Mouse (Mus musculus) hindbrain, embryonic 13.5 days (tissue): ENCODE data around the gene Gm20671. TPM values are rescaled to one million over a fixed set of nuclear protein-coding genes. Genes with fewer than 3 reads are reported as not detected.
A peak's percentile ranks its signal among the peaks of the same experiment; 100 is the strongest.
"Not testable (repeated sequence)": the region's sequence is repeated elsewhere in the genome, so short reads cannot be mapped to it uniquely, and the experiment has no call there.

Experiments
- ATAC-seq: fragments of 200-750 bp; cut with Nextera tagmentation; 2 replicates; pipeline ENCODE4 v1.8.0; 2017; ENCODE audit warnings: moderate TSS enrichment; ENCODE audit not compliant: low FRiP score
- H3K27ac ChIP-seq: fragments of 300-500 bp; sonication (generic); 2 replicates; pipeline ENCODE4 v1.5.1; 2015; ENCODE audit warnings: inconsistent platforms, mild to moderate bottlenecking, moderate library complexity
- H3K27me3 ChIP-seq: fragments of 300-500 bp; sonication (generic); 2 replicates; pipeline ENCODE4 v1.6.1; 2015; ENCODE audit warnings: mild to moderate bottlenecking, inconsistent platforms
- H3K36me3 ChIP-seq: fragments of 300-500 bp; sonication (generic); 2 replicates; pipeline ENCODE4 v1.6.1; 2015; ENCODE audit warnings: mild to moderate bottlenecking, inconsistent platforms
- H3K4me1 ChIP-seq: fragments of 300-500 bp; sonication (generic); replicated peaks from 2 replicates; pipeline ENCODE4 v1.6.1; 2015; ENCODE audit warnings: inconsistent platforms
- H3K4me2 ChIP-seq: fragments of 300-500 bp; sonication (generic); 2 replicates; pipeline ENCODE4 v1.6.1; 2015; ENCODE audit warnings: inconsistent platforms, mild to moderate bottlenecking, moderate library complexity
- H3K4me3 ChIP-seq: fragments of 300-500 bp; sonication (generic); 2 replicates; pipeline ENCODE4 v1.5.1; 2015; ENCODE audit warnings: mild to moderate bottlenecking, inconsistent platforms
- H3K9ac ChIP-seq: fragments of 300-500 bp; sonication (generic); 2 replicates; pipeline ENCODE4 v1.6.1; 2015; ENCODE audit warnings: mild to moderate bottlenecking, inconsistent platforms
- H3K9me3 ChIP-seq: fragments of 300-500 bp; sonication (generic); 2 replicates; pipeline ENCODE4 v1.6.1; 2016; ENCODE audit warnings: inconsistent platforms
- WGBS: fragments of 180-500 bp; shearing (Covaris S2); methylation state at CpG from one replicate; pipeline ENCODE4 v1.1.7; 2015; 5-methylcytosine and 5-hydroxymethylcytosine counted together
- polyA plus RNA-seq: library from polyadenylated mRNA; unstranded; fragments of >200 nt; fragmentation: Nextera tagmentation; extraction: Ambion mirVana; gene quantifications from 2 replicates; pipeline ENCODE4 v1.2.1, GENCODE M21; 2015

Gm20671 gene
- polyA plus RNA-seq, 1 experiment from 2014 or later = not detected

GRCm38 (mm10) chr5:32849580-32849979 is 22.7 kb upstream of the Gm20671 start:
- ATAC-seq, H3K27ac ChIP-seq, H3K27me3 ChIP-seq, H3K9me3 ChIP-seq, H3K4me3 ChIP-seq, H3K9ac ChIP-seq, H3K4me2 ChIP-seq: not testable (repeated sequence)
- Histone ChIP-seq H3K36me3 (peaks cover 39% of the 10 kb centered on the region), H3K4me1 (peaks cover 27% of the 10 kb centered on the region)
- 89% methylated on average over 3 of the region's 3 CpGs for WGBS

GRCm38 (mm10) chr5:32849178-32849577 is 22.3 kb upstream of the Gm20671 start:
- 97% methylated on average over 3 of the region's 3 CpGs for WGBS

DNA sequence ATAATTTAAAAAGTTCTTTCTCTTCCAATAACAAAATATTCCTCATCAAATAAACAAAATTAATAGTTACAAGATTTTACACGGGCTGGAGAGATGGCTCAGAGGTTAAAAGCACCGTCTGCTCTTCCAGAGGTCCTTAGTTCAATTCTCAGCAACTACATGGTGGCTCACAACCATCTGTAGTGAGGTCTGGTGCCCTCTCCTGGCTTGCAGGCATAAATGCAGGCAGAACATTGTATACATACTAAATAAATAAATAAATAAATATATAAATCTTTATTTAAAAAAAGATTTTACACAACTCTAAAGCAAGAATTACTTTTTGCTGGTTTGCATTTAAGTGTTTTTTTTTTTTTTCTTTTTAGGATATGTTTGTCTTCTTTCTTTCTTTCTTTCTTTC is 13.1 kb upstream of the Gm20671 start:
- no peak for ATAC-seq
- no peak overlapping the region for H3K4me3 ChIP-seq
- H3K9ac ChIP-seq = no peak overlapping the region
- H3K27me3 ChIP-seq = no peaks in the 10 kb centered on the region
- H3K36me3 ChIP-seq = peaks cover 88% of the 10 kb centered on the region
- no peaks in the 10 kb centered on the region for H3K4me1 ChIP-seq
- 95% methylated on average over 2 of the region's 2 CpGs for WGBS
- no peaks in the 10 kb centered on the region for H3K9me3 ChIP-seq
- H3K4me2 ChIP-seq = no peak overlapping the region
- no peak overlapping the region for H3K27ac ChIP-seq

More at GRCm38 (mm10) chr5:32849178-32849577, 22.3 kb upstream of the Gm20671 start:
- no peak overlapping the region for H3K4me2 ChIP-seq
- H3K9ac ChIP-seq = no peak overlapping the region
- H3K36me3 ChIP-seq = peaks cover 43% of the 10 kb centered on the region
- no peak overlapping the region for H3K4me3 ChIP-seq
- ATAC-seq = no peak
- no peak overlapping the region for H3K27ac ChIP-seq
- no peaks in the 10 kb centered on the region for H3K27me3 ChIP-seq
- no peaks in the 10 kb centered on the region for H3K9me3 ChIP-seq
- peaks cover 27% of the 10 kb centered on the region for H3K4me1 ChIP-seq

DNA sequence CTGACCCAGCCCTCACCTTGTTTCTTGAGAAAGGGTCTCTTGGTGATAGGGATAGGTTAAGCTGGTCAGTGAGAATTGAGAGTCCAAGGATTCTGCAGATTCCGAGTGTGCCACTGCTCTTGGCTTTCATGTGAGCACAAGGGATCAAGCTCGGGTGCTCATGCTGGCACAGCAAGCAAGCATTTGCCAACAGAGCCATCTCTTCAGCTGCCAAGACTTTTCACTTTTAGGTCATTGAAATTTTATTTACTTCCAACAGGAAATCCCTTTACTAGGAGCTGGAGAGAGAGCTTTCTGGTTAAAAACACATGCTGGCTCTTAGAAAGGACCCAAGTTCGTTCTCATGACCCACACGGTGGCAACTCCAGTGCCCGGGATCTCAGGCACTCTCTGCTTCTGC is 10.1 kb upstream of the Gm20671 start:
- H3K4me1 ChIP-seq = no peaks in the 10 kb centered on the region
- no peaks in the 10 kb centered on the region for H3K9me3 ChIP-seq
- H3K4me2 ChIP-seq = no peak overlapping the region
- no peaks in the 10 kb centered on the region for H3K27me3 ChIP-seq
- 91% methylated on average over 5 of the region's 5 CpGs for WGBS
- peaks cover 84% of the 10 kb centered on the region for H3K36me3 ChIP-seq
- no peak overlapping the region for H3K9ac ChIP-seq
- H3K4me3 ChIP-seq = no peak overlapping the region
- no peak overlapping the region for H3K27ac ChIP-seq
- no peak for ATAC-seq

DNA sequence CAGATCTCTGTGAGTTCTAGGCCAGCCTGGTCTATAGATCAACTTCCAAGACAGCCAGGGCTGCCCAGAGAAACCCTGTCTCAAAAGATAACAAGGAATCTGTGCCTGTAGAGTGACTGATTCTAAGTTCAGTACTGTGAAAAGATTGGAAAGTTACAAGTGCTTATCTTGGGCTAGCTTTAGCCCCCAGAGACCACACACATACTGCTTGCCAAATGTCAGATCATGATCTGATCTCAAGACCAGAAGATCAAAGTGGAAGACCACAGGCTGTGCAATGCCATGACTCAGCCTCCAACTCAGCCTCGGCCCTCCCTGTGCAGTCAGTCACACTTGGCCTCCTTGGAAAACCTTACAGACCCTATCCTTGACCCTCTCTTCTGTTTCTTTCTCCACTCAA is 7.6 kb upstream of the Gm20671 start:
- H3K27me3 ChIP-seq = no peaks in the 10 kb centered on the region
- no peak overlapping the region for H3K4me2 ChIP-seq
- H3K4me3 ChIP-seq = no peak overlapping the region
- no peaks in the 10 kb centered on the region for H3K9me3 ChIP-seq
- no peak overlapping the region for H3K9ac ChIP-seq
- ATAC-seq = no peak
- H3K36me3 ChIP-seq = peaks cover 85% of the 10 kb centered on the region
- no peaks in the 10 kb centered on the region for H3K4me1 ChIP-seq
- no peak overlapping the region for H3K27ac ChIP-seq
- 96% methylated on average over 1 of the region's 1 CpGs for WGBS

- 97% methylated on average over 2 of the region's 2 CpGs for WGBS
- ATAC-seq = no peak
- no peak overlapping the region for H3K9ac ChIP-seq
- H3K4me1 ChIP-seq = no peaks in the 10 kb centered on the region
- H3K4me3 ChIP-seq = no peak overlapping the region
- H3K36me3 ChIP-seq = peaks cover 86% of the 10 kb centered on the region
- H3K4me2 ChIP-seq = no peak overlapping the region
- H3K27me3 ChIP-seq = no peaks in the 10 kb centered on the region
- H3K27ac ChIP-seq = no peak overlapping the region
- H3K9me3 ChIP-seq = no peaks in the 10 kb centered on the region
These were observed 3.1 kb upstream of the Gm20671 start for GRCm38 (mm10) chr5:32830054-32830453.

- H3K9ac ChIP-seq, ATAC-seq, H3K27me3 ChIP-seq, H3K4me2 ChIP-seq, H3K4me3 ChIP-seq, H3K4me1 ChIP-seq, H3K9me3 ChIP-seq, H3K27ac ChIP-seq: not testable (repeated sequence)
- H3K36me3 ChIP-seq = peaks cover 73% of the 10 kb centered on the region
- WGBS = 95% methylated on average over 1 of the region's 1 CpGs
These were observed 1.9 kb upstream of the Gm20671 start for GRCm38 (mm10) chr5:32828766-32829165.

GRCm38 (mm10) chr5:32820471-32820870 is 6.4 kb downstream of the Gm20671 start:
- no peaks in the 10 kb centered on the region for H3K9me3 ChIP-seq
- H3K36me3 ChIP-seq = peaks cover 64% of the 10 kb centered on the region
- no peaks in the 10 kb centered on the region for H3K4me1 ChIP-seq
- no peak overlapping the region for H3K4me3 ChIP-seq
- no peak overlapping the region for H3K4me2 ChIP-seq
- ATAC-seq = no peak
- no peak overlapping the region for H3K27ac ChIP-seq
- WGBS = 94% methylated on average over 8 of the region's 8 CpGs
- H3K27me3 ChIP-seq = no peaks in the 10 kb centered on the region
- H3K9ac ChIP-seq = no peak overlapping the region

GRCm38 (mm10) chr5:32815396-32815795 is 11.5 kb downstream of the Gm20671 start:
- H3K36me3 ChIP-seq = peaks cover 71% of the 10 kb centered on the region
- H3K27me3 ChIP-seq = no peaks in the 10 kb centered on the region
- no peak overlapping the region for H3K27ac ChIP-seq
- ATAC-seq = no peak
- H3K4me2 ChIP-seq = no peak overlapping the region
- WGBS = 95% methylated on average over 4 of the region's 4 CpGs
- no peak overlapping the region for H3K9ac ChIP-seq
- H3K9me3 ChIP-seq = no peaks in the 10 kb centered on the region
- no peaks in the 10 kb centered on the region for H3K4me1 ChIP-seq
- H3K4me3 ChIP-seq = no peak overlapping the region

GRCm38 (mm10) chr5:32786454-32786853 is 40.5 kb downstream of the Gm20671 start:
- H3K9me3 ChIP-seq, H3K27me3 ChIP-seq, H3K27ac ChIP-seq, ATAC-seq, H3K4me2 ChIP-seq, H3K4me3 ChIP-seq: not testable (repeated sequence)
- Histone ChIP-seq H3K4me1 (peaks cover 25% of the 10 kb centered on the region), H3K9ac (peak overlapping the region; percentile 82; the same call in 1 of the 2 replicates), H3K36me3 (peaks cover 24% of the 10 kb centered on the region)
- WGBS = 67% methylated on average over 1 of the region's 1 CpGs

GRCm38 (mm10) chr5:32785313-32785915 is 41.5 kb downstream of the Gm20671 start, which contains the start of gene Pisd:
Gene Pisd (minus strand): TSS chr5:32785646.
- peak within 1 kb of the TSS; percentile 79 for H3K4me3 ChIP-seq
- no peaks in the 10 kb centered on the region for H3K9me3 ChIP-seq
- peak; percentile 100 for ATAC-seq
- H3K4me1 ChIP-seq = peaks cover 25% of the 10 kb centered on the region
- H3K27me3 ChIP-seq = no peaks in the 10 kb centered on the region
- WGBS = under 1% methylated on average over 51 of the region's 52 CpGs
- H3K4me2 ChIP-seq = peak within 1 kb of the TSS; percentile 68
- peak within 1 kb of the TSS; percentile 90 for H3K27ac ChIP-seq
- peak within 1 kb of the TSS; percentile 82 for H3K9ac ChIP-seq
- H3K36me3 ChIP-seq = peaks cover 19% of the 10 kb centered on the region; the same call in 1 of the 2 replicates

GRCm38 (mm10) chr5:32784726-32785125 is 42.2 kb downstream of the Gm20671 start:
- H3K36me3 ChIP-seq = peaks cover 22% of the 10 kb centered on the region
- peak overlapping the region; percentile 90; the same call in 1 of the 2 replicates for H3K27ac ChIP-seq
- H3K27me3 ChIP-seq = no peaks in the 10 kb centered on the region
- ATAC-seq = no peak
- peak overlapping the region; percentile 79 for H3K4me3 ChIP-seq
- H3K9ac ChIP-seq = peak overlapping the region; percentile 82
- H3K9me3 ChIP-seq = no peaks in the 10 kb centered on the region
- peak overlapping the region; percentile 68 for H3K4me2 ChIP-seq
- 23% methylated on average over 5 of the region's 5 CpGs for WGBS
- H3K4me1 ChIP-seq = peaks cover 25% of the 10 kb centered on the region

GRCm38 (mm10) chr5:32781596-32781995 is 45.3 kb downstream of the Gm20671 start:
- no peaks in the 10 kb centered on the region for H3K27me3 ChIP-seq
- H3K9me3 ChIP-seq = no peaks in the 10 kb centered on the region
- no peak overlapping the region for H3K9ac ChIP-seq
- H3K36me3 ChIP-seq = peaks cover 16% of the 10 kb centered on the region
- no peak overlapping the region for H3K4me2 ChIP-seq
- no peak overlapping the region for H3K4me3 ChIP-seq
- peaks cover 25% of the 10 kb centered on the region for H3K4me1 ChIP-seq
- no peak overlapping the region for H3K27ac ChIP-seq
- no peak for ATAC-seq
- WGBS = 96% methylated on average over 5 of the region's 5 CpGs
